Mouse (Mus musculus) kidney, adult 2 months (tissue): Measurements from ENCODE around the gene Pigw. TPM values are rescaled to one million over a fixed set of nuclear protein-coding genes. Genes with fewer than 3 reads are reported as not detected.
"Not testable (repeated sequence)": the region's sequence is repeated elsewhere in the genome, so short reads cannot be mapped to it uniquely, and the experiment has no call there.

Experiments
- DNase-seq: peaks from one replicate; pipeline ENCODE4 v3.0.0; 2021
- H3K27ac ChIP-seq: fragments of 200-500 bp; 2 replicates; pipeline ENCODE4 v1.5.1; 2012; ENCODE audit warnings: low read depth, low read length, control low read depth, inconsistent platforms; ENCODE audit not compliant: insufficient read depth
- H3K27me3 ChIP-seq: fragments of 200-500 bp; replicated peaks from 2 replicates; pipeline ENCODE4 v1.6.1; 2012; ENCODE audit warnings: mild to moderate bottlenecking, moderate library complexity, low read length, inconsistent platforms; ENCODE audit not compliant: control insufficient read depth, insufficient read depth
- H3K36me3 ChIP-seq: fragments of 200-500 bp; 2 replicates; pipeline ENCODE4 v1.6.1; 2012; ENCODE audit warnings: mild to moderate bottlenecking, moderate library complexity, low read length, inconsistent platforms; ENCODE audit not compliant: control insufficient read depth, insufficient read depth
- H3K4me1 ChIP-seq: fragments of 200-500 bp; 2 replicates; pipeline ENCODE4 v1.6.1; 2011; ENCODE audit warnings: low read length; ENCODE audit not compliant: control insufficient read depth, insufficient read depth
- H3K4me3 ChIP-seq: fragments of 200-500 bp; 2 replicates; pipeline ENCODE4 v1.5.1; 2011; ENCODE audit warnings: mild to moderate bottlenecking, low read depth, low read length, control low read depth; ENCODE audit not compliant: insufficient read depth
- CTCF ChIP-seq: fragments of 200-500 bp; conservative IDR thresholded peaks from 2 replicates; pipeline ENCODE4 v1.5.1; 2011; ENCODE audit warnings: low read depth, mild to moderate bottlenecking, control low read depth, low read length, moderate library complexity, mixed read lengths; ENCODE audit not compliant: insufficient read depth, insufficient read length
- POLR2A ChIP-seq: fragments of 200-500 bp; IDR thresholded peaks from one replicate; pipeline ENCODE4 v1.6.1; 2011; ENCODE audit warnings: low read depth, low read length, control low read depth
- WGBS: fragments of 180-500 bp; shearing (Covaris S2); methylation state at CpG from one replicate; pipeline ENCODE4 v1.1.7; 2018; 5-methylcytosine and 5-hydroxymethylcytosine counted together
- polyA plus RNA-seq: library from polyadenylated mRNA; depleted of rRNA; stranded (reverse); fragments of >200 nt; gene quantifications from 2 replicates; pipeline ENCODE4 v1.2.3, GENCODE M21; 2012

Gene Pigw
- polyA plus RNA-seq, 1 experiment, result 2.3 TPM

DNA sequence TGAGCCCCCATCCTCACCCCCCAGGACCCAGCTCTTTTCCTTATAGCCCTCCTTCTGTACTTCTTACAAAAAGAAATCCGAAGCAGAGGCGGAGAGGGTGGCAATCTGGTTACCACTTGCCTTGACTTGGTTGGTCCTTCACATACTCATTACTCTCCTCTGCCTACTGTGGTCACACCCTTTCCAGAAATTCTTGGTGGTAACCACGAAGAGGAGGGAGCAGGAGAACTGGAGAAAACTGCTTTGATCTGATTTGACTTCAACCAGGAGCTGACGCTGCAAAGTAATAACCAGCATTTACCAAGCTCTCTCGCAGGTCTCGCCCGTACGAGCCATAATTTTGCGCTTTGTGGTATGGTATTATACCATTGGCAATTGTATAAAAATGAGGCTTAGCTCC, 886 bp upstream of the Pigw start:
- TF ChIP-seq POLR2A (no peak), CTCF (no peak)
- DNase-seq, result no peak
- WGBS, result 28% methylated on average over 9 of the region's 9 CpGs
- Histone ChIP-seq H3K4me3 (peak overlapping the region; percentile 85), H3K36me3 (peaks cover 1% of the 10 kb centered on the region; the same call in 1 of the 2 replicates), H3K27ac (peak overlapping the region; percentile 87), H3K4me1 (peaks cover 5% of the 10 kb centered on the region; the same call in 1 of the 2 replicates), H3K27me3 (no peaks in the 10 kb centered on the region)

GRCm38 (mm10) chr11:84880465-84880961, 428 bp upstream of the Pigw start:
- peak; percentile 81 for DNase-seq
- TF ChIP-seq CTCF (peak; percentile 42), POLR2A (no peak)
- Histone ChIP-seq H3K27me3 (no peaks in the 10 kb centered on the region), H3K4me1 (peaks cover 3% of the 10 kb centered on the region; the same call in 1 of the 2 replicates), H3K36me3 (no peaks in the 10 kb centered on the region; the same call in 1 of the 2 replicates), H3K4me3 (peak overlapping the region; percentile 85), H3K27ac (peak overlapping the region; percentile 87)
- WGBS, result under 1% methylated on average over 24 of the region's 24 CpGs

- Histone ChIP-seq H3K27ac (peak overlapping the region; percentile 37), H3K27me3 (no peaks in the 10 kb centered on the region), H3K36me3 (no peaks in the 10 kb centered on the region), H3K4me3 (peak overlapping the region; percentile 85), H3K4me1 (peaks cover 3% of the 10 kb centered on the region; the same call in 1 of the 2 replicates)
- no peak for TF ChIP-seq POLR2A
- TF ChIP-seq CTCF, result no peak
- 14% methylated on average over 6 of the region's 7 CpGs for WGBS
- DNase-seq, result no peak
These were observed 896 bp downstream of the Pigw start for GRCm38 (mm10) chr11:84879007-84879771.

GRCm38 (mm10) chr11:84876020-84876419, 4.1 kb downstream of the Pigw start:
- H3K4me1 ChIP-seq, H3K36me3 ChIP-seq, H3K27ac ChIP-seq, H3K4me3 ChIP-seq, H3K27me3 ChIP-seq, DNase-seq: not testable (repeated sequence)
- WGBS, result 63% methylated on average over 1 of the region's 1 CpGs

- WGBS, result 89% methylated on average over 1 of the region's 1 CpGs
- TF ChIP-seq CTCF (no peak), POLR2A (no peak)
- H3K27ac ChIP-seq, result no peak overlapping the region
These were observed 6.8 kb downstream of the Pigw start for GRCm38 (mm10) chr11:84873042-84873833.

GRCm38 (mm10) chr11:84871548-84872069, 8.5 kb downstream of the Pigw start:
- H3K4me3 ChIP-seq, result peak overlapping the region; percentile 75; the same call in 1 of the 2 replicates
- TF ChIP-seq CTCF (no peak), POLR2A (no peak)
- H3K27me3 ChIP-seq, result no peaks in the 10 kb centered on the region
- DNase-seq, result no peak
- H3K4me1 ChIP-seq, result peaks cover 3% of the 10 kb centered on the region; the same call in 1 of the 2 replicates
- 49% methylated on average over 4 of the region's 4 CpGs for WGBS
- H3K36me3 ChIP-seq, result no peaks in the 10 kb centered on the region
- H3K27ac ChIP-seq, result peak overlapping the region; percentile 89

More at GRCm38 (mm10) chr11:84873042-84873833, 6.8 kb downstream of the Pigw start:
- H3K4me1 ChIP-seq, result no peaks in the 10 kb centered on the region; the same call in 1 of the 2 replicates
- H3K27me3 ChIP-seq, result no peaks in the 10 kb centered on the region
- DNase-seq, result no peak
- H3K4me3 ChIP-seq, result no peak overlapping the region
- no peaks in the 10 kb centered on the region for H3K36me3 ChIP-seq

DNA sequence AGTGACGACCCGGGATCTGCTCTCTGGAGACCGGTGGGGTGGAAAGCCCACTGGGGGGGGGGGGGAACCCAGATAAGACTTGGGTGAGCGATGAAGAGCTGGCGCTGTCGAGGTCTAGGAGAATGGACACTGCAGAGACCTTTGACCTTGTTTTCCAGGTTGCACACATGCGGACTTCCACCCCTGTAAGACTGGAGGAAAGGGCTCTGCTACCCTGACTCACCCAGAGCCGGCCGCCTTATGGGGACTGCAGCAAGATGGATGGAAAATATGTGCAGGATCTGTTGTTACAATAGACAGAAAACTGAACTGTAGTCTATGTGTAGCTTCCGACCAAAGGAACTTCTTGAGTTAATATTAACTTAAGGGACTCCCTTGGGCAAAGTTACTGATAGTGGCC, 9.0 kb downstream of the Pigw start:
- Histone ChIP-seq H3K36me3 (peaks cover 2% of the 10 kb centered on the region; the same call in 1 of the 2 replicates), H3K4me3 (peak overlapping the region; percentile 75), H3K4me1 (peaks cover 6% of the 10 kb centered on the region; the same call in 1 of the 2 replicates), H3K27me3 (no peaks in the 10 kb centered on the region), H3K27ac (peak overlapping the region; percentile 89)
- WGBS, result 2% methylated on average over 10 of the region's 10 CpGs
- no peak for TF ChIP-seq POLR2A
- no peak for TF ChIP-seq CTCF
- DNase-seq, result peak; percentile 79
